In the genomic region with DNA sequence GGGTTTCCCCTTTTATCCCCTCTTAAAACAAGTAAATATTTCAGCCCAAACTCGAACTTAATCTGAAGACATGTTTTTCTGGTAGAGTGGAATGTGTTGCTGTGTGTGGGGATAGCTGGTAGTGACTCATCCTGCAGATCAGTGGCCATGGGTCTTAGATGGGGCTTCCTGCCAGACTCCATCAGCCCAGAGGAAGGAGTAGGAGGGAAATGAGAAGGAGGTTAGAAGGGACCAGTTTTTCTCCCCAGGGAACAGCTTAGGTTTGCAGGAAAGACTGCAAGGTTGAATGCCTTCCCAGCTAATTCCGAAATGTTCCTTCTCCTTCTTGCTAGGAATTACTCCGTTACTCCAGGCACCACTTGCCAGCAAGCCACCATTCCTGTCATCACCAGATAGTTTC, we compare ENCODE assay signal across 16 mouse cellular contexts.
DNase-seq lines count a peak whose midpoint lies in the region; TF ChIP-seq lines count a peak whose summit lies in the region.
"Had no signal": no experiment of that assay in that cellular context is flagged by ENCODE, and none has a peak within 500 bp of the region (broad histone marks: within the 10 kb centered on the region; RNA-seq: fewer than 3 reads in every experiment).

No protein-coding gene starts in this region.

- H3K27me3 ChIP-seq in heart, adult 2 months (ENCODE audit: control insufficient read depth, insufficient read depth, low read length), result no peaks in the 10 kb centered on the region
- H3K27me3 ChIP-seq in MEL (ENCODE audit: control insufficient read depth in 1 of 2, insufficient read depth in 2 of 2, low read length in 2 of 2), result peaks cover 0 to 4% of the 10 kb centered on the region in 2 experiments; a peak in 2 of 4 replicates
- H3K27me3 ChIP-seq: embryonic facial prominence, embryonic 15.5 days had no signal

- peak; percentile 12 for DNase-seq in heart, postnatal 4 days
- no peak for DNase-seq in heart, adult 2 months
- DNase-seq in 3T3-L1 (ENCODE audit: low read depth, low spot score) (peak; percentile 83), MEL (ENCODE audit: low read depth, low spot score) (no peak)
- peak; percentile 71 for DNase-seq in fibroblast of lung, adult 2 months (ENCODE audit: low read depth)
- no peak for DNase-seq in embryo, embryonic 10 days (ENCODE audit: low spot score)
- no peak for DNase-seq in B cell, adult 2 months
- DNase-seq: cerebellum, postnatal 14 days; embryo, embryonic 11 days; liver; retina, postnatal 1 day; thymus, postnatal 25 days had no signal

- TF ChIP-seq CTCF in heart, adult 2 months (IDR thresholded peaks at IDR 0.05), result no peak
- TF ChIP-seq CTCF in MEL (IDR thresholded peaks at IDR 0.05 in 2 of 3, conservative IDR thresholded peaks at IDR 0.05 in 1 of 3; ENCODE audit: control insufficient read depth in 1 of 3, insufficient read depth in 1 of 3, low read depth in 2 of 3, low read length in 3 of 3, poor library complexity in 1 of 3, severe bottlenecking in 1 of 3), result no peak

- no peak for TF ChIP-seq RAD21 in MEL (IDR thresholded peaks at IDR 0.05; ENCODE audit: low read depth, low read length)

- H3K36me3 ChIP-seq in heart, adult 2 months (ENCODE audit: control insufficient read depth, insufficient read depth, low read length), result no peaks in the 10 kb centered on the region
- H3K36me3 ChIP-seq in MEL (ENCODE audit: control insufficient read depth in 1 of 2, insufficient read depth in 2 of 2, low read length in 2 of 2), result no peaks in the 10 kb centered on the region
- H3K36me3 ChIP-seq: embryonic facial prominence, embryonic 15.5 days; forebrain, embryonic 12.5 days had no signal

- H3K4me1 ChIP-seq in heart, adult 2 months (ENCODE audit: control insufficient read depth, insufficient read depth, low read length), result peaks cover 1% of the 10 kb centered on the region
- no peaks in the 10 kb centered on the region for H3K4me1 ChIP-seq in MEL (ENCODE audit: control insufficient read depth in 1 of 2, insufficient read depth in 2 of 2, low read length in 2 of 2)

- no peak for TF ChIP-seq EP300 in heart, adult 2 months (IDR thresholded peaks at IDR 0.05; ENCODE audit: insufficient read depth, low read depth, low read length)
- TF ChIP-seq EP300 in MEL (IDR thresholded peaks at IDR 0.05; ENCODE audit: low read depth in 1 of 2, low read length in 2 of 2), result no peak

- H3K27ac ChIP-seq in heart, adult 2 months, result no peak overlapping the region
- no peak overlapping the region for H3K27ac ChIP-seq in MEL (ENCODE audit: control insufficient read depth, low read depth, low read length)
- H3K27ac ChIP-seq: embryonic facial prominence, embryonic 15.5 days; forebrain, embryonic 12.5 days; hindbrain, postnatal 0 days; kidney, postnatal 0 days had no signal

- H3K79me2 ChIP-seq in heart, adult 2 months (replicated peaks; ENCODE audit: control insufficient read depth, insufficient read depth, low read length), result no peaks in the 10 kb centered on the region
- H3K79me2 ChIP-seq in MEL (ENCODE audit: control insufficient read depth, insufficient read depth, low read length, poor library complexity), result no peaks in the 10 kb centered on the region

- TF ChIP-seq POLR2A in heart, adult 2 months (IDR thresholded peaks at IDR 0.05; ENCODE audit: insufficient read depth, low read depth, low read length), result no peak
- no peak for TF ChIP-seq POLR2A in MEL (IDR thresholded peaks at IDR 0.05; ENCODE audit: control insufficient read depth in 1 of 2, insufficient read depth in 1 of 2, low read depth in 1 of 2, low read length in 2 of 2, poor library complexity in 1 of 2)

- WGBS in heart, adult 2 months, result 20% methylated on average over 3 of the region's 3 CpGs

- no peak overlapping the region for H3K4me3 ChIP-seq in heart, adult 2 months
- H3K4me3 ChIP-seq in MEL (ENCODE audit: control insufficient read depth in 1 of 2, insufficient read depth in 1 of 2, low read depth in 2 of 2, low read length in 2 of 2), result no peak overlapping the region
- H3K4me3 ChIP-seq: embryonic facial prominence, embryonic 15.5 days; forebrain, embryonic 12.5 days had no signal

- H3K9me3 ChIP-seq in MEL (replicated peaks; ENCODE audit: insufficient read depth, low read length), result no peaks in the 10 kb centered on the region
- H3K9me3 ChIP-seq: embryonic facial prominence, embryonic 15.5 days; forebrain, embryonic 12.5 days had no signal

- intact Hi-C loops in heart, adult 2 months (cut with DNase I), result no loop called here

- H3K9ac ChIP-seq in heart, adult 2 months (ENCODE audit: low read depth, low read length), result no peak overlapping the region
- H3K9ac ChIP-seq in MEL (ENCODE audit: control insufficient read depth, low read depth, low read length, poor library complexity, severe bottlenecking), result no peak overlapping the region
- H3K9ac ChIP-seq: embryonic facial prominence, embryonic 15.5 days; forebrain, embryonic 12.5 days had no signal

TF ChIP-seq in MEL, 35 proteins besides CTCF, POLR2A, EP300 and RAD21:
- TF ChIP-seq MEF2A (IDR thresholded peaks at IDR 0.05; ENCODE audit: extremely low read depth, insufficient replicate concordance, low read depth, low read length, poor library complexity, severe bottlenecking) (no peak), POLR2AphosphoS5 (IDR thresholded peaks at IDR 0.05; ENCODE audit: borderline replicate concordance, low read depth, low read length) (no peak), TAL1 (IDR thresholded peaks at IDR 0.05; ENCODE audit: low read length) (peak; percentile 9; the same call in 1 of the 2 replicates)

Comparison
In these comparisons a context has a peak if more than half of its experiments do, and no peak if none do; other contexts are left out.
1. DNase-seq: peak in heart, postnatal 4 days (single experiment), 3T3-L1 (single experiment) and fibroblast of lung, adult 2 months (single experiment); none in heart, adult 2 months (0 of 2), MEL (single experiment), embryo, embryonic 10 days (single experiment) and B cell, adult 2 months (0 of 2).